Mouse (Mus musculus): ENCODE data around the gene Tet3.

- TF ChIP-seq CTCF (IDR thresholded peaks at IDR 0.05; ENCODE audit: extremely low read depth, insufficient read depth, insufficient read length, insufficient replicate concordance) (no peak), POLR2A (IDR thresholded peaks at IDR 0.05; ENCODE audit: low read depth, low read length) (no peak)
These were observed 88.4 kb downstream of the Tet3 start for GRCm38 (mm10) chr6:83370316-83370965.
